Mouse (Mus musculus) mammary gland, adult 2 months (tissue): ENCODE data around the gene Uba7. TPM values are rescaled to one million over a fixed set of nuclear protein-coding genes. Genes with fewer than 3 reads are reported as not detected.

Experiments used
- polyA plus RNA-seq: library from polyadenylated mRNA; depleted of rRNA; stranded (reverse); fragments of >200 nt; gene quantifications from 2 replicates; pipeline ENCODE4 v1.2.3, GENCODE M21; 2012; ENCODE audit warnings: low replicate concordance; rRNA removed

Gene Uba7
- 138 and 151 TPM in 2 replicates for polyA plus RNA-seq

DNA sequence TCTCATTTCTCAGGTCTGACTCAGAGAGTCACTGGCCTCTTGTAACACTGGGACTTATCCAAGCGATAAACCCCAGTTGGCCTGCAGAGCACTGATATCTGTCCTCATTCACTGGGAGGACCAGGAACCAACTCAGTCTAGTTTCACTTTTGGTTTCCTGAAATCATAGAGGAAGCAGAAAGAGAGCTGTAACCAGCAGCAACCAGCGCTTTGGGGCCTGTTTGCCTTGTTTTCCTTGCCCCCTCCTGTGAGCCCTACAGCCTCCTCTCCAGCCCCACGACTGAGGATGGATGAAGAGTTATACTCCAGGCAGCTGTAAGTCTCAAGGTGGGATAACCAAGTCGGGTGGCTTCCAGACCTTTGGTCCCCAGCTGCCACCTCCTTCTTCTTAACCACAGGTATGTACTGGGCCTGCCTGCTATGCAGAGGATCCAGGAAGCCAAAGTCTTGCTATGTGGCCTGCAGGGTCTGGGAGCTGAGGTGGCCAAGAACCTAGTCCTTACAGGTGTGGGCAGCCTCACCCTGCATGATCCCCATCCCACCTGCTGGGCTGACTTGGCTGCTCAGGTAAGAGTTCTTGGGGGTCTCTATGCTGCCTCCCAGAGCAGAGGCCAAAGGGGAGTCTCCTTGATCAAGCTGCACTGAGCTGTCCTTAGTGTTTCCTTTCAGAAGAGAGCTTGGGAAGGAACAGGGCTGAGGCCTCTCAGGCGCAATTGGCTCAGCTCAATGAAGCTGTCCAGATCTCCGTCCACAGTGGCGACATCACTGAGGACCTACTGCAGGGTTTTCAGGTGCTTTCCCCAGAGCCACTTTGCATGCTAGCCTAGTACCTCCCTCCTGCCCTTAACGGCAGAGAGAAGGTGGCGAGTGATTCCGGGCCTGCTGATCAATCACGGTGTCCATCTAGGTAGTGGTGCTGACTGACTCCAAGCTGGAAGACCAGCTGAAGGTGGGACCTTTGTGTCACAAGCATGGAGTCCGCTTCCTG is at the start of gene Uba7:
TSS of gene Uba7 (plus strand) at position 107 of the 988 bp plus-strand sequence.

DNA sequence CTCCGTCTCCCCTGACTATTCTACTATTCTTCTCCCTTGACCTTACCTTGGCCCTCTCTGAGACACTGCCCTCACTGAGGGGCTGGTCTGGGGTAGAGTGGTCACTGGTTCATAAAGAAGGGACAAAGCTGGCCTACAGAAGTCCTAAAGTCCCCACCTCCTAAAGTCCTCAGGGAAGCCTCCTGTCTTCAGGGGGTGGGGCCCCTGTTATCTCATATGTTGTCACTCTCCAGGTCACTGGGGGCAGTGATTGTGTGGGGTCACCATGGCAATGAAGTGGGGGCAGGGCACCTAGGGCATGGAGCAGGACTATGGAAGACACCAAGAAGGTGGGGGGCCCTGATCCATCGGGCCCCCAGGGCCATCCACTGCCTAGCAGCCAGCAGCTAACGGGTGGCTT is 47.1 kb upstream of the Uba7 start, which contains the start of gene Actl11:
TSS of gene Actl11 (plus strand) at position 301 of the 400 bp plus-strand sequence.

DNA sequence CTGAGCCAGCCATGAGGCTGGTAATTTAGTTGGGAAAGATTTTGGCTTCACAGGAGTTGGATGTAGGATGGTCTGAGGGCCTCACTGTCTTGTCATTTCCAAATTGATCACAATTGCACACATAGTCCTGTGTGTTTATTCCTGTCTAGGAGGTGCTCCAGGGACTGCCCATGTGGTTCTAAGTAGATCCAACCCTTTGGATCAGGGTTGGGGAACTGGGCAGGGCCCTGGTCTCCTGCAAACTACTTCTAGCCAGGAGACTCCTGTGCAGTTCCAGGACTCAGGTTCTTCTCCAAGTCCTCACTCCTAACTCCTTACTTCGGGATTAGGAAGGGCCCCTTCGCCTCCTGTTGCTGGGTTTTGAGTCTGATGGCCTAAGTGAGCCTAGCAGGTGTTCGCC is 39.9 kb upstream of the Uba7 start, which contains the start of gene Camkv:
TSS of gene Camkv (plus strand) at position 301 of the 400 bp plus-strand sequence.

DNA sequence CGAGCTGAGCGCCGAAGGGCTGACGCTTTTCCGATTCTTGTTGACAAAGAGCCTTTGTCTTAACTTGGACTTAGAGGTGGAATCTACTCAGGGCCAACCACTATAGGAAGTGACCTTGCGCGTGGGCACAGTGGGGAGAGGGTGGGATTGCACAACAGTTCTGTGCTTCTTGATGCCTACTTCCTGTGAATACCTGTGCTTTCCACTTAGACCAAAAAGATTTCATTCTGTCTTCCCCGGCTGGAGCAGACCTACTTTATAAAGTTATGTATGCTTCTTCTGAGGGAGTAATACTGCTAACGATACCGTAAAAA is 25.4 kb upstream of the Uba7 start, which contains the start of gene Traip:
TSS of gene Traip (plus strand) at position 215 of the 314 bp plus-strand sequence.

DNA sequence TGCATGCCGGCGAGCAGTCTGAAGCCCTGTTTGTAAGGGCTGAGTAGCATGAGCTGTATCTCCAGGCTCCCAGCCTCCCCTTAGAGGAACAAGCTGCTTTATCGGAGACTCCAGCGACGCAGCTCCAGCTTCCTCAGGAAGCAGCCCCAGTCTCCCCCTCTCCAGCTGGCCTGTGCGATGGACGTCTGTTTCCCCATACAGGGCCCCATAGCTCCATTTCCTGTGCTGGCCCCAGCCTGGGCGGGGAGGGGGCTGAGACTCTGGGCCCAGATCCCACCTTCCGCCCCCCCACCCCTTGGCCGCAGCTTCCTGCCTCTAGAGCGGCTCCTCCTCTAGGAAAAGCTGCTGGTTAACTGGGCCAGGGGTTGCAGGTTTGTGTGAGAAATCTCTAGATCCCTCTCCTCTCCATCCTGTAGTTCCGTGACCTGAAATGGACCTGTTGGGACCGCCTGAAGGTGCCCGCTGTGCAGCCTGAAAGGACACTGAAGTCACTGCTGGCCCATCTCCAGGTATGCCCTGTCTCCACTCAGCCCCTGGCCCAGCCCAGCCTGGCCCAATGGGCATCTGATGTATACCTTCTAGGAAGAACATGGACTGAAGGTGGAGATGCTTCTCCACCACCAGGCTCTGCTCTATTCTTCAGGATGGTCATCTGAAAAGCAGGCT is 7.5 kb downstream of the Uba7 start, which contains the start of gene Gm20661:
TSS of gene Gm20661 (plus strand) at position 378 of the 666 bp plus-strand sequence.

DNA sequence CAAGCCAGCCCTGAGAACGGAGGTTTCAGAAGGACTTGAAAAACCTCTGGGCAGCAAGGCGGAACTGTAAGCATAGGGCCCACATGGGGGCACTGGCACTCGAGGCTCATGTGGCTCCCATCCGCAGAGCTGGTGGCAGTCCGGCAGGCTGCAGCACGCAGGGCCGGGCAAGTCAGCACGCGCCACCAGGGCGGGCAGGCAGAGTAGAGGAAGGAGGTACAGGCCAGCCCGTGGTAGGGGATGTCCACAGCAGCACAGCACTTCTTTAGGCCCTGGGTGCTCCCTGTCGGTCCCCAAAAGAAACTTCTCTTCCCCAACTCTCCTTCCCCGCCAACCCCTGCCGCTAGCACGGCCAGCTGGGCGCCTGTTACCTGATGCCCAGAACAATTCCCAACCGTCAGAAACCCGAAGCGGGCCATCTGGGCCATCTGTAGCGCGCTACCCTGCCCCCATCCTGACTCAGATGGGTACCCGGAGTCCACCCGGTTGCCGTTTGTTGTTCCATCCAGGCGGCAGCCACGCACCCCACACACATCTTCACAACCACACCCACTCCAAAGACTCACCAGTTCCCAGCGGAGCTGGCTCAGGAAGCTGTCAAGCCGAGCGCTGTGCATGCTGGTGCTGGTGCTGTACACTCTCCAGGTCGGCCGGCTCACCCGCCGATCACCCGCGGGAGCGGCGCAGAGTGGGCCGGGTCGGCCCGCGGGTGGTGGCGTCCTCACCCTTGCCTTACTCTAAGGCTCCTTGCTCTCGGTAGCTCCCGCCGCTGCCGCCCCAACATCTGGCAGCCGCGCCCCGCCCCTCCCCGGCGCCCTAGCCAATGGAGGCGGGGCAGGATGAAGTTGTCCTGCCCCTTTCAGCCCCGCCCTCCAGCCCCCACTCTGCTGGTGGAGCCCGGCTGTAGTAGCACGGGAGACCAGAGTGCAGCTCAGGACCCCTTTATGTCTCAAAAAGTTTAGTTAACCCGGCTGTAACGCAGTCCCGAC is 10.1 kb downstream of the Uba7 start, which contains the start of gene Inka1:
TSS of gene Inka1 (minus strand) at position 749 of the 989 bp plus-strand sequence.

DNA sequence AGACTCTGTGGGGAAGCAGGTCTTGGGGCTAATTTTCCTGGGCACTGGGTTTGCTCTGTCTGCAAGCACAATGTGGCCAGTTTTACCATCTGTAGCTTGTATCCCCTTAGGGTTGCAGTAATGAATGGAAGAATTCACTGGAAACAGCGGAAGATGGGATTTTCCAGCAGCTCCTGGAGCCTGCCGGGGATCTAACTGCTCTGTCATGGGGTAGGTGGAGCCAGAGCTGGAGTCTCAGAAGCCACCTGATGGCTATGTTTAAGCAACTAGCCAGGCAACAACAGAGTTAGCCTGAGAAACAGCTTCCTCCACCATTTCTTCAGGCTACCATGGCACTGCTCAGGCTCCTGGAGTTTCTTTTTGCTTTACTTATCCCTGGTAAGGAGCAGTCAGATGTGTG is 16.9 kb downstream of the Uba7 start, which contains the start of gene Cdhr4:
TSS of gene Cdhr4 (plus strand) at position 301 of the 400 bp plus-strand sequence.

DNA sequence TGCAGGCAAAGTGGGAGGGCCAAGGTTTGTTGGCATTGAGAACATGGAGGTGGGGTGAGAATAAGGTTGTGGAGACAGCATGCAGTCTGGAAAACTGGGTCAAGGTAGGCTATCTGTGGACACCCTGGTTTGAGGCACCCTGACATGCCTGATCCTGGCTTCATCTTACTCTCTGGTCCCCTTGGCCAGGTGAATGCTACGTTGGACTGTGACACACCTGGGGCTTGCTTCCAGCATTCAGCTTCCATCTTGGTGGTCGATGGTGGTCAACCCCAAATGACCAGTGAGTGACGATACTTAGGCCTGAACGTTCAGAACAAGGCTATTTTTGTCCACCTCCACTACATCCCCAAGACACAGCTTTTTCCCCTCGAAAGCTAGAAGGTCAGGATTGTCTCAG is 20.7 kb downstream of the Uba7 start, which contains the start of gene Gm20662:
TSS of gene Gm20662 (plus strand) at position 301 of the 400 bp plus-strand sequence.

DNA sequence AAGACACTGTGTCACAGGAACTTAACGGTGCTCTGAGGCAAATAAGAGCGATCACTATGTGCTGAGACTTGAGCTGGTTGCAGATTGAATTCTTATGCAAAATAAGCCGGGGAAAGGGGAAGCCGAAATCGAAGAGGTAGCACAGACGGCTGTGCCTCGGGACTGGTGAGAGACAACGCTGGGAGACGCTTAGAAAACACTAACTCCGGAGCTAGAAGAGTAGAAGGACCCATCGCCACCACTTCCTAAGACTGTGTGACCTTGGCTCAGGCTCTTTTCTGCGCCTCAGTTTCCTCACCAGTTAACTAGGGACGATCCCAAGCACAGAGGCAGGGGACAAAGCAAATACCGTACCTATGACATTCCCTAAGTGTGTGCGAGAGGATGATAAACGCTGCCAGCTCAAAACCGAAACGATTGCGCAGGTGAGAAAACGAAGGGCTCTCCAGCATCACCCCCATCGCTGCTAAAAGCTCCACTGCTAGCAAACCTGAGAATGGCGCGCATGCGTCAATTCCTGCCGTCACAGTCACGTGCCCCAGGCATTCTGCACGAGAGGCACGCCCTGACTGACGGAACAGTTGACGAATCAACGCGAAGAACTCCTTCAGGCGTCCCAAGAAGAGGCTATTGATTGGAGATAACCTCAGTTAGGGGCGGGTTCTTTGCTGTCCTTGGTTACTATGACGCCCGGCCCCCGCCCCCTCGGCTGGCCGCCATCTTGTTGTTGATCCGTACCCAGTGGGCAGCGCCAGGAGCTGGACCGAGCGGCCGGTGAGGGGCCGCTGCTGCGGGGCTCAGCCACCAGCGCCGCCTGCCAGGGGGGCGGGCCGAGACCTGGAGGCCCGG is 26.8 kb downstream of the Uba7 start, which contains the start of gene Ip6k1:
TSS of gene Ip6k1 (plus strand) at position 580 of the 849 bp plus-strand sequence.

Other genes with a start within 250 kb of the Uba7 start
- 75.3 and 160 TPM in 2 replicates for gene Rbm5, start 204.5 kb upstream of the Uba7 start, polyA plus RNA-seq
- 12.7 and 27.8 TPM in 2 replicates for gene Rbm6, start 102.3 kb upstream of the Uba7 start, polyA plus RNA-seq
- 37.2 and 51.7 TPM in 2 replicates for gene Mon1a, start 87.4 kb upstream of the Uba7 start, polyA plus RNA-seq
- gene Mst1r, start 68.6 kb upstream of the Uba7 start, polyA plus RNA-seq: 25.5 and 40.2 TPM in 2 replicates
- not detected in 2 replicates for gene Actl11, start 47.0 kb upstream of the Uba7 start, polyA plus RNA-seq
- 0.09 and 0.12 TPM in 2 replicates for gene Camkv, start 39.8 kb upstream of the Uba7 start, polyA plus RNA-seq
- gene Traip, start 25.4 kb upstream of the Uba7 start, polyA plus RNA-seq: 0.79 and 1.3 TPM in 2 replicates
- gene Gm20661, start 7.6 kb downstream of the Uba7 start, polyA plus RNA-seq: 0.19 and 0.40 TPM in 2 replicates
- gene Inka1, start 10.4 kb downstream of the Uba7 start, polyA plus RNA-seq: 31.5 and 37.3 TPM in 2 replicates
- 3.2 and 4.0 TPM in 2 replicates for gene Cdhr4, start 17.0 kb downstream of the Uba7 start, polyA plus RNA-seq
- 2.6 and 3.1 TPM in 2 replicates for gene Gm20662, start 20.8 kb downstream of the Uba7 start, polyA plus RNA-seq
- gene Ip6k1, start 27.0 kb downstream of the Uba7 start, polyA plus RNA-seq: 98.0 and 170 TPM in 2 replicates
- 14.5 and 16.3 TPM in 2 replicates for gene Gmppb, start 73.7 kb downstream of the Uba7 start, polyA plus RNA-seq
- 4.0 and 4.7 TPM in 2 replicates for gene Amigo3, start 77.7 kb downstream of the Uba7 start, polyA plus RNA-seq
- 0.68 and 1.2 TPM in 2 replicates for gene Mst1, start 104.9 kb downstream of the Uba7 start, polyA plus RNA-seq
- 126 and 148 TPM in 2 replicates for gene Rnf123, start 107.8 kb downstream of the Uba7 start, polyA plus RNA-seq
- gene Apeh, start 119.1 kb downstream of the Uba7 start, polyA plus RNA-seq: 115 and 155 TPM in 2 replicates
- gene Bsn, start 214.9 kb downstream of the Uba7 start, polyA plus RNA-seq: 0.43 and 0.96 TPM in 2 replicates